Mouse (Mus musculus) cortical plate, adult 2 months (tissue): Measurements from ENCODE around the gene Efcab10.

ENCODE experiments used
- CTCF ChIP-seq: fragments of 200-500 bp; IDR thresholded peaks from 2 replicates; pipeline ENCODE4 v1.5.1; 2011; ENCODE audit warnings: mild to moderate bottlenecking, control low read depth, low read length; ENCODE audit not compliant: insufficient read depth; ENCODE audit errors: extremely low read depth
- POLR2A ChIP-seq: fragments of 200-500 bp; IDR thresholded peaks from 2 replicates; pipeline ENCODE4 v1.6.1; 2011; ENCODE audit warnings: mild to moderate bottlenecking, low read length, control low read depth; ENCODE audit not compliant: insufficient read depth; ENCODE audit errors: extremely low read depth

DNA sequence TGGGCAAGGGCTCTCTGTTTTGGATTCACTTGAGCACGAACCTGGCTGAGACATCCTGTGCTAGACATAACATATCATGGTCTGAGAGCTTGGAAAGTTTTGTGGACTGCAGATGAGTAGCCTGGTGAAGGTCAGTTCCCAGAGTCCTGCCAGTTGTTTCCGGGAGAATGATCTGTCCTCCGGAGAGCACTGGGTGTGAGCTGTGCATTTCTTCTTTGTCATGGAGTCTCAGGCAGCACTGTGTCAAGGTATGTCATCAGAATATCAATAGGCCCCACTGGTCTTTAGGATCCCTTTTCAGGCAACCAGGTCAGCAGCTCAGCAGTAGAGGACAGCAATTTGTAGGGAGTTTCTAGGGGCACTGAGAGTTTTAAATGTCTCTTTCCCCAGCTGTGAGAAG is 32.6 kb downstream of the Efcab10 start:
- TF ChIP-seq CTCF (no peak), POLR2A (no peak)
